Mouse (Mus musculus) frontal cortex, postnatal 25 days (tissue): ENCODE data around the gene Shank2.

Experiments used
- DNase-seq, 2 experiments: peaks; one replicate each; pipeline ENCODE4 v3.0.0; 2022; ENCODE audit warnings: low spot score in 2 of 2

Gene Shank2

DNA sequence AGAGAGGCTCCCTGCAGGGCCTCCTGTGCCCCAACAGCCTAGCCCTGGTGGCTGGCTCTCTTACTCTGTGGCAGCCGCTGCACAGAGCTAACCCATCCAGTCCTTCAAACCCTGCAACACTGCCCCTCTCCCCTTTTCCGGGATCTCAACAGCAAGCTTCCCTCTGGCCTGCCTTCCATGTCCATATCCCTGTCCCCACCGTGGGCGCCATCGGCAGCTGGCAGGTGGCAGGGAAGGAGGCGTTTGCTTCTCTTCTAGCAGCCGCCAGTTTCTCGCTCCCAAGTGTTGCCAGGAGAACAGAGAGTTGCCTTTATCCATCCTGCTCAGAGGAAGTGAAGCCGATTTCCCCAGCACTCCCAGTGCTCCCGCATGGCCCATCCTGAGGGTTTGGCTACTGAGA lies 323.9 kb downstream of the Shank2 start:
- DNase-seq: peak; percentile 37 to 58

DNA sequence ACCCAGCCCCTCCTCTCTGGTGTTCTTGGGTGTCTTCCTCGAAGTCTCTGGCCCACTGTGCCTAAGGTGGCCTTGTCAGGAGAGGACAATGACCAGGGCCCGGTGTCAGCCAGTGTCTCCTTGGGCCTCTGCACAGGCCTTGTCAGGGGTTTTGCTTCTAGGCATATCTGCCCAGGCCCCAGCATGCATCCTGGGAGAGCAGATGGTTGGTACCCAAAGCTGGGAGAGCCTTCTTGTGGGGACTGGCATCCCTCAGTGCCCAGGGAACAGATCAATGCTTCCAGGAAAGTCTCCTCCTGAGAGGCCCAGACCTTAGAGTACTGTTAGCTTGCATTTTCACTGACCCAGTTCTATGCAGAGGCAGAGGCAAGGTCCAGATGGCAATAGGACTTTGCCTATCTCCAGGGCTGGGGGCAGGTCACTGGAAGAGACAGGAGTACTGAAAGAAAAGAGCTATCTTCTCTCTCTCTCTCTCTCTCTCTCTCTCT lies 327.7 kb downstream of the Shank2 start:
- no peak for DNase-seq

DNA sequence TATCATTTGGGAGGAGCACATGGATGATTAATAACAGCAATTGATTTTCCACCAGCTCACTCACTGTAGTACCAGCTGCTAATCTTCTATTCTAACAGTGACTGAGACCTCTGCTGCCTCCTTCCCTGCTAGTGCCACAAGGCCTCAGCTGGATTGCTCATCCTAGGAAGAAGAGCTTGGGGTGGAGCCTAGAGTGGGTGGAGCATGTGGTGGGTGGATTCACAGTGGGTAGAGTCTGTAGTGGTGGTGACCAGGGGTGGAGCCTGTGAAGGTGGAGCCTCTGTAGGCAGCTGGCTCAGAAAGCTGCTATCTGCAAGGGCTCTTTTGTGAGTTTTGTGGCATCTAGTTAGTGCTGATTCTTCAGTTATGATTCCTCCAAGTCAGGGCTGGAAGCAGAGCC lies 334.9 kb downstream of the Shank2 start:
- DNase-seq: no peak

DNA sequence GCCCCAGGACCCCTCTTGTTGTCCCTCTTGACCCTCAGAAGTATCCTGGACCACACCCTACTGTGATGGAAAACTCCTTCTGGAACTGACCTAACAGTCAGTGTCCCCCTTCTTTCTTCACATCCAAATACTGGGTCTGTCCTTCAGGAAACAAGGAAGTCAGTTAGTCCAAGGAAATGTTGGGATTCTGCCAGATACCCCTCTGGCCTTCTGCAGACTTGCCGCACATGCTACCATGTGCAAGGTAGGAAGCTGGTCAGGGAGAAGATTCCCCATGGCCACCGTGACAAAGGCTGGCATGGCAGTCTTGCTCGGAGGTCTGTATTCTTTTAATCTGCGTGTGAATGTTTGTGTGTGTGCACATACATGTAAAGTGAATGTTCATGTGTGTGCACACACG lies 337.0 kb downstream of the Shank2 start:
- DNase-seq: no peak

DNA sequence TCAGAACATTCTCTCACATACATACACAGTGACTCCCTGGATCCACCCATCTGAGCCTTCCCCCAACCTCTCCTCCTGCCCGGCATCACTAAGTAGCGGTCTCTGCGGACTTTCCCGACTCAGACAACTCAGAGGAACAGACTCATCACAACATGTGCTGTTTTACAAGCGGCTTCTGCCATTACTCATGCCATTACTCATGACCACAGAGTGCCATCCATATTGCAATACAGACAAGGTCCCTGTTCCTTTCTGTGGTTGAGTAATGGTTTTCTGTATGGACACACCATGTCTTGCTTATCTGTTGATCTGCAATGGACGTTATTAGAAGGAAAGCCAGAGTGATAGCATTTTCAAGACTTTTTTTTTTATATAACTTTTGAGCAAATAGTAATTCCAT lies 338.6 kb downstream of the Shank2 start:
- no peak for DNase-seq

DNA sequence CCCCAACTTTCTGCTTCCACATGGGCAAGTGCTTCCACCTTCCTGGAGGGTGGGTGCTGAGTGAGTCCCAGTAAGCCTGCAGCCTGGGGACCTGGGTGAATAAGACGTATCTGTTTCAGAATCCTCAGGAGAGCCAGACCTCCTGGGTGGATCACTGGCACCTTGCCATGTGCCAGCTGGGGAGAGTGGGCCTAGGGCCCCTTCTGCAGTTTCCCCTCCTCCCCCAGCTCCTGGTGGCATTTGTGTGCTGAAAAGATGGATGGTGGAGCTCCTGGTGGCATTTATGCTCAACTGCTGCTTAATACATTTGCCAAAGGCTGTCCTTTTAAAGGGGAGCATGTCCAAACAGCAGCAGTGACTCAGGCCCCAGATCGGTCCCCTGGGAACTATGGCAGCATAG lies 364.4 kb downstream of the Shank2 start:
- DNase-seq: no peak

DNA sequence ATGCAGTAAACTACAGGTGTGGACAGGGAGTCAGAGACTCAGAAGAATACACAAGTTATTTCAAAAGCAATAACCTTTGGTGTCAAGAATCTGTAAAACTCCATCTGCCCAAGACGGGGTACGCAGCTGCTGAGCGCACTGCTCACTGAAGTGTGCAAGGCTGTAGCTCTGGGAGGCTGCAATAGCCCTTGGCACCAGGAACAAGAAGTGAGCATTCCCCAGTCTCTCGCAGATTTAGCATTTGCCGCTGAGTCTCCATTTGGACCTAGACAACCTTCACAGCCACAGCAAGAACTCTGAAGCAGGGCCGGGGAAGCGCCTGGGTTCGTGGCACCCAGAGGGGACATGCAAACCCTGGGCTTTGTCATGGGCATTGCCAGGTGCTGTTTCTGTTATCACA lies 371.3 kb downstream of the Shank2 start:
- no peak for DNase-seq

DNA sequence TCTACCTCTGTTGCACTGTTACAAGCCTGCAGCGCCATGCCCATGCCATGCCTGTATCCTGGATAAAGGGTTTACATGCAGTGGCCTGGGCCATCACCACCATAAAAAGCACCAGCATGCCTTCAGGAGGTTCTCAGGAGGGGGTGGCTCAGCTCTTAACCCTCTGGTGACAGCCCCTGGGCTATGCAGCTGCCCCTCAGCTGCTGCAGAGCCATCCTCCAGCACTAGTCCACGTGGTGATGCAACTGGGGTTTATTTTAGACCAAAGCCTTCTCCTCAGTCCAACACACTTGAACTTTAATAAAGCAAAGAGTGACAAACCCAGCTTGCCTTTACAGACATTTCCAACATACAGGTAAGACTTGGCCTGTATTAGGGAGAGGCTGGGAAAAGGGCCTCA lies 373.8 kb downstream of the Shank2 start:
- DNase-seq: no peak

DNA sequence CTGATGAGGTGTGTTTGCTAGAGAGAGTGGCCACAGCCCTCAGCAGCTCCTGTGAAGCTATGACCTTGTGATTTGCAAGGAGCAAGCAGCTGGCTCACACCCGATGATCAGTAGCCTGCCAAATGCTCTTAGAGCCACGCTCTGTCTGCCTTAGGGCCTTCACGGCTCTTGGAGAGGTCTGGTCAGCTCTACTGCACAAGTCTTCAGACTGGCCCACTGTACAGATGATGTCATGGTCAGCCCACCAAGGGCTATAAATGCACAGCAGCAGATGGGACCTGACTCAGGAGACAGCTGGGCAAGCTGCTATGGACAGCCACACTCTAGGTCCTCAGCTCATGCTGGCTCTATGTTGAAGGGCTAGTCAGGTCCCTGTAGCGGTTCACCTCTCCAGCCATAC lies 376.5 kb downstream of the Shank2 start:
- no peak for DNase-seq

DNA sequence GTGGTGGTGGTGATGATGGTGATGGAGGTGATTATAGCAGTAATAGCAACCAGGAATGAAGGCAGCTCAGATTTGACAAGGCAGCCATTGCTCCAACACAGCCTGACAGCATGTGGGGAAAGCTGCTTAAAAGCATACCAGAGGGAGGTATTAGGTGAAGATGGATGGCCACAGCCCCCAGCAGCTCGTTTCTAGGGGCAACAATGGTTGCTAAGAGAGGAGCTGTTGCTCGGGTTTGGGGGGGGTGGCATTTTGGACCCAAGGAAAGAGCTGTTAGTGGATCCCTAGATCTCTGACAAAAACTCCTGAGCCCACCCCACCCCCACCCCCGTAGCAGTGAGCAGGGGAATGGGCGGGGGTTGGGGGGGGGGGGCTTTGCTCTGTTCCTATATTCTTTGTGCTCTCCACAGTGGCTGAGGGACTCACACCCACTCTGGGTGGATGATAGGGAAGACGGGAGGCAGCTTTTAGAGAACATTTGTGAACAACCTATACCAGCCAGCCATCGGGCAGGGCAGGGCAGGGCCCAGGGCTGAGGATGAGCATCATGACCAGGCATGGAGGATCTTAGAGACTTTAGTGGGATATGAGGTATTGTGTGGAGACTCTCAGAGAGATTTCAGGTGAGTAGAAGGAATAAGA lies 377.6 kb downstream of the Shank2 start:
- DNase-seq: no peak

DNA sequence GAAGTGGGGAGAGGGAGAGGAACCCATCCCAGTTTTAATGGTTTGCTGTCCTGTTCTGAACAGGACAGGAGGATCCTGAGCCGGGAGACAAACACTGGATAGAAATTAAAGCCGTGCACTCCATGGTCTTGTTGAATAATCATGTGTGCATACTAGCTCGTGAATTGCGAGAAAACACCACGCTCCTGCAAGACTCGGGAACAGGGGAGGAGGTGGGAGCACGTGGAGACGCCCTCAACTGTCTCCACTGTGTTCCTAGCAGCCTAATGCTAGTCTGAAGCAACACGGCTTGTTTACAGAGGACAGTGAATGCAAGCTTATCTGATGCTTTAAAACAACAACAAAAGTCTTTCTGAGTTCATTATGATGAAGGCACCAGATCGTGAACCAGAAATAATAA lies 379.9 kb downstream of the Shank2 start:
- DNase-seq: no peak

DNA sequence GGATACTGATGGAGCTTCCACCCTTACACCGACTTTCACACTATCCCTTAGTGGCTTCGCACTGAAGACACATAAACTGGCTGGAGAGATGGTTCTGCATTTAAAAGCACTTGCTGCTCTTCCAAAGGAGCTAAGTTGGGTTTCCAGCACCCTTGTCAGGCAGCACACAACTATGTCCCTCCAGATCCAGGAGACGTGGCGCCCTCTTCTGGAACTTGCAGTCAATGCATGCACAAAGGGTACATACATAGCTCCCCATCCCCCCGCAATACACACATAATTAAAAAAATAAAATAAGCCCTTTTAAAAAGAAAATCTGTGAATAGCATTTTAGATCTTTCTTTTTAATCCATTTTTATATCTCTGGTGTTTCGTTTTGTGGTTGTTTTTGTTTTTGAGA lies 385.8 kb downstream of the Shank2 start:
- no peak for DNase-seq

DNA sequence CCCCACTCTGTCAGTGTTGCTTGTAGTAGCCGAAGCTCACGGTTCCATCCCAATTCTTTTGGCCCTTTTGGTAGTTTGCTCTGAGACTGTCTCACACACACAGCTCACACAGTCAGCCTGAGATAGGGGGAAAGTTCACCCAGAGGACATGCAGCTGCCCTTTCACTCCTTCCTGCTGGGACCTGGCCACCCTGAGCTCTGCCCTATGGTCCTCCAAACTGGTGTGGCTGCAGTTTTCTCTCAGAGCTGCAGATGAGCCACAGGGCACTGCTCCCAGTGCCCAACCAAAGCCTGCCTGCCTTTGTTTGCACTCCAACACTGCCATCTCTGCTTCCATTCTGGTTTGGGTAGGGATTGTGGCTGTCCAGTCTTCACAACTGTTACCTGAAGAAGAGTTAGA lies 388.0 kb downstream of the Shank2 start:
- no peak for DNase-seq

DNA sequence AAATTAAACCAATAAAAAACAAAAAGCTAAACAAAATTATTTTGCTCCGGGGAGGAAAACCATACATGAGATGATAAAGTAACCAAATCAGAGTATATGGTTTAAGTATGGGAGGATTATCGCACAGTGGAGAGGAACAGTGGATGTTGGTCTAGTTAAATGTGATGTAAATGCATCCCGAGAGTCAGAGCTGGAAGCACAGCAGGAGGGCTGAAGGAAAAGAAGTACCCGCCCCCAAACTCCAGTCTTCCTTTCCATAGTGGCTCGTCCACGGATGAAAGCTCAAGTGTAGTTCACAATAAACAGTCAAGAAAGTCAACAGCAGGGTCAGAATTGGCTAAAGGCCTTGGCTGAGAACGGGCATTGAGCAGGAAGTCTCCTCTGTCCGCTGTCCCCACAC lies 388.9 kb downstream of the Shank2 start:
- no peak for DNase-seq

DNA sequence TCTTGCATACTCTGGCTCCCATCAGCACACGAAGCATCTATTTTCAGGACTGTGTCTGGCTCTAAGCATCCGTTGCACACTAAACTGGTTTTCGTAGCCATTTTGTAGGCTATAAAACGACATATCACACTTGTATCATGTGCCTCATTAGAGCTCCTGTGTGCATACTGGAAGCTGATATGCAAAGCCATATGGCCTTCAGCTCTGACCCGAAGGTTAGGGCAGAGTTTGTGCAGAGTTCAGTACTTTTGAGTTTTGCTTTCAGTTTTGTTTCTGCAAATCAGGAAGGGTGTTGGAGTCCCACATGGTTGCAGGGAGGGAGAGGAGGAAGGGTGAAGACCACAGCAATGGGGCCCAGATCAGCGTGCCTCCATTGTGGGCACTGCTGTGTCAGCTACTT lies 390.0 kb downstream of the Shank2 start:
- no peak for DNase-seq

DNA sequence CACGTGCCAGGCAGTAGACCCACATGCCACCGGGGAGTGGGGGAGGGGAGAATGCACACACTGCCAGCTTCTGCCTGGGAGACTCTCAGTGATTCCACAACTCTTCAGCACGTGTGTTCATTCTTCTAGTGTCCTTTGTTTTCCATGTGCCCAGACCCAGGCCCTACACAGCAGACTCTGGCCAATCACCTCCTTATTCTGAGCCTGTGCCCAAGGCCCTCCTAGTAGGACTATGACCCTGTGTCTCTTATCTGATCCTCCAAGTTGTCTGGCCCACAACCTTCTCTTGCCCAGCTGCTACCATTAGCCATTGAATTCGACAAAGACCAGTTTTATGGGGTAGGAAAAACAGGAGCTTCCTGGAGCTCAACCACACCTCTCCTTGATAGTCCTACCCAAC lies 400.8 kb downstream of the Shank2 start:
- no peak for DNase-seq

DNA sequence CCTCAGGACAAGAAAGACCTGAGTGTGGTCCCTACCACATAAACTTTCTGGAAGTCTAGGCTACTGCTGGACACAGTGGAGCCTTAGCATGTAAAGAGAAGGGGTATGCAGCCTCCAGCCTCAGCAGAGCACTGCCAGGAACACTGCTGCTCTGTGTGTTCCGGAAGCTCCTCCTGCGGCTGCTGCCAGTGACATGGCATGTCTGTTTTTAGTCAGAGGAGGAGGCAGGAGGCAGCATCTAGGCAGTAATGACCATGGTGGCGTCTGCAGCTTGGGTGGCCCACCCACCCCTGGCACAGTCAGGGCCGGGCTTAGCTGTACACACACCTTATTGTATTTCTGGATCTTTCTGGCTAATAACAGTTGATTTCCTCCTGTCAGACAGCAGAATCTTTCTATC lies 405.9 kb downstream of the Shank2 start:
- DNase-seq: no peak

DNA sequence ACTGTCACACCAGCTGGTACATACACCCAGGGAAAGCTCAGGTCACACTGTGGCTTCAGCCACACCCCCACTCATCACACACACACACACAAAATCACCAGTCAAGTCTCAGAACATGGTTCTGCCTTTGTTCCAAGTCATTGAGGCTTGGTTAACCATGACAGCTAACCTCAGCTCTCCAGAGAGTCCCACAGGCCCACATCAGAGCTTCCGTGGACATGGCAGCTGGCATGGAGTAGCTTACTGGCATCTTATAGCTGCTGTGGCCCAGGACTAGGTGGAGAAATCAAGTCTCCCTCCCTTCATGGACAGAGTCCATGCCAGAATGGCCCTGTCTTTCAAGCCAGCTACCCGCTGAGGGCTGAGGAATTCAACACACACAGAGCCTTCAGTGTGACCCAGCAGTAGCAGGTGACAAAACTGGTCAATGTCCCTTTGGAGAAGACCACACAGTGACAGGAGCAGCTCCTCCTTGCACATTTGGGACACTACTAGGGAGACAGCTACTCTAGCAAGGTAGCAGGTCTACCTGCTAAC lies 406.8 kb downstream of the Shank2 start:
- DNase-seq: no peak

DNA sequence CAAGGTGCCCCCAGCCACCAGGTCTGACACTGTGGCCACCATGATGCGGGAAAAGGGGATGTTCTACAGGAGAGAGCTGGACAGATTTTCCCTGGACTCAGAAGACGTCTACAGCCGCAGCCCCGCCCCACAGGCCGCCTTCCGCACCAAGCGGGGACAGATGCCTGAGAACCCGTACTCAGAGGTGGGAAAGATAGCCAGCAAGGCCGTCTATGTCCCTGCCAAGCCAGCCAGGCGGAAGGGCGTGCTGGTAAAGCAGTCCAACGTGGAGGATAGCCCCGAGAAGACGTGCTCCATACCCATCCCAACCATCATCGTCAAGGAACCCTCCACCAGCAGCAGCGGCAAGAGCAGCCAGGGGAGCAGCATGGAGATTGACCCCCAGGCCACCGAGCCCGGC lies 408.0 kb downstream of the Shank2 start:
- DNase-seq: no peak

DNA sequence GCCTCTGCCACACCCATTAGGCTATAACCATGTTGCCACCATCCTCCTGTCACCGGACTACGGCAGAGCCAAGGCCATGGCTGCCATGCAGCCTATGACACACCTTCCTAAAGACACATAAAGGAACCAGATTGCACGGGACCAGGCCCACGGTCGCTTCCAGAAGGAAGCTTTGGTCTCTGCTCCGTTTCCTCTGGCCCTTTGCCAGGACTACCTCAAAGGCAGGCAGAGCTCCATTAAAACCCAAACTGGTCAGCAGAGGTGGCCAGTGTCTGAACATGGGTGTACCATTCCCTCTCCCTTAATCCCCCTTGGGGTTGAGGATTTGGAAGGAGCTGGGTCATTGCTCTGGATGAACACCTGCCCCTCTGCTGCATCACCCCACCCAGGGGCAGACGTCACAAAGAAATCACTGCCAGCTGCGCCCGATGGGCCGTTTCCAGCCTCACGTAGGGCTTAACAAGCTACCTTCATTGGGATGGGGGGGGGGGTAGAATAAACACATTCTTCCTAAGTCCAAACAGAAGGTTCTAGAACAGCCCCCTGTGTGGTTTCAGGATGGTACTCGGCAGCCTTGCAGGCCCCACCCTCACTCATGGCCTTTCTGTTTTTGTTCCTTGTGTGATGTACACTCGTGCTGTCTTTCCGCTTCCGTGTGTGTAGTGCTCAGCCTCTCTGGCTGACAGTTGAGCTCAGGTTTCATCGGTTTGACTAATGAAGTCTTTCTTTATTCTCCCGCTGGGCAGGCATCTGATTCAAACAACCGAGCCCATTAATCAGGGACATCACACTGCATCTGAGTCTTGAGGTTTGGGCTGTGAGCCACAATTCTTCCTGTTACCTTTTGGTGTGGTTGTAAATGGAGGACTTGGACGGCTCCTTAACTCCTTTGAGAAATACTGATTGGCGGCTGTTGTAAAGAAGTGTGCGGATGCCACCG lies 410.5 kb downstream of the Shank2 start:
- DNase-seq: no peak

DNA sequence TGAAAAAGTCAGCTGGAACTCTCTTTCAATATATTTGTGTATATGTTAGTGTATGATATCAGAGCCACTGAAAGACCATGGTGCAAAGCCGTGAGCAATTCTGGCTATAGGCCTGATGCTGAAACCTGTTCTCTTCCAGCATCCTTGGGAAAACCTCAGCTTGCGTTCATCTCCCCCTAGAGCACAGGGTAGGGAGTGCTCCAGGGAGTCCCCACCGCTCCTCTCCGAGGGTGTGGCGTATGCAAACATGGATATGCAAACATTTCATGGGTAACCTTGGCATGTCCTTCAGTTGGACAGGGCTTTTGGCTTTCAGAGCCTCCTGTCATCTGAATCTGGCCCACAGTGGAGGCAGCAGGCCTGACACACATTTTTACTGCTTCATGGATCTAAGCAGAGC lies 412.9 kb downstream of the Shank2 start:
- DNase-seq: no peak

DNA sequence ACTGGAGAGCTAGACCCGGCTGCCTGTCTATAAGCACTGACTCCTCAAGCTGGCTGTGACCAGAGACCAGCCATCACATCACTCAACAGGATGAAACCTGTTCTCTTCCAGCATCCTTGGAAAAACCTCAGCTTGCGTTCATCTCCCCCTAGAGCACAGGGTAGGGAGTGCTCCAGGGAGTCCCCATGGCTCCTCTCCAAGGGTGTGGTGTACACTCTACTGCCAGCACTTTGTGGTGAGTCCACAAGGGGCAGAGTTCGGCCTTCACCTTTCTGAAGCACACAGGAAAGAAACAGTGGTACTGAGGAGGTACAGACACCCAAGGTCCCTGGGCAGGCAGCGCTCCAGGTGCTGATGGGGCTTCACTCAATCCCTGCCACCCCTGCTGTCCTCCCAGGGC lies 414.1 kb downstream of the Shank2 start:
- no peak for DNase-seq

DNA sequence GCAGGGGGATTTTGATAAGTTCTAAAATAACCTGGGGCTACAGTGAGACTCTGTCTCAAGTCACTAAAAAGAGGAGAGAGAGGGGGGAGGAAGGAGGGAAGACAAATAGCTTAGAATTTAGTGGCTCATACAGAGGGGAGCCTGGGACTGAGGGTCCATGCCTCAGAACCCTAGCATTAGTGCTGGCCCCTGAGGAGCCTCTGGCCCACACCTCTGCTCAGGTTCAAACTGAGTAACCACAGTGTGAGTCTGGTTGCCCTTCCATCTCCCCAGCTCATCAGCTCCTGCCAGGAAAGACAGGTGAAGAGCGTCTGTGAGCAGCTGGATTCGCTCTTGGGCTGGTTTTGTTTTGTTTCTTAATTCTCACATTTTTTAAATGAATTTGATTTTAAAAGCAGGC lies 415.5 kb downstream of the Shank2 start:
- DNase-seq: no peak
